In genomic region chr2:70695712-70696111, GRCm38 (mm10) we compare ENCODE assay signal across 26 mouse cellular contexts. TPM values are rescaled to one million over a fixed set of nuclear protein-coding genes. Genes with fewer than 3 reads are reported as not detected.
A peak's percentile ranks its signal among the peaks of the same experiment; 100 is the strongest.
DNase-seq lines count a peak whose midpoint lies in the region; ATAC-seq and TF ChIP-seq lines count a peak whose summit lies in the region.
"Had no signal": no experiment of that assay in that cellular context is flagged by ENCODE, and none has a peak within 500 bp of the region (broad histone marks: within the 10 kb centered on the region; RNA-seq: fewer than 3 reads in every experiment).

No protein-coding gene starts in this region.

- no peak overlapping the region for H3K27ac ChIP-seq in lung, embryonic 14.5 days (ENCODE audit: low read depth)
- H3K27ac ChIP-seq in lung, postnatal 0 days (ENCODE audit: low read length): no peak overlapping the region
- no peak overlapping the region for H3K27ac ChIP-seq in stomach, embryonic 16.5 days (ENCODE audit: low read length)
- H3K27ac ChIP-seq: embryonic facial prominence, embryonic 10.5 days; embryonic facial prominence, embryonic 13.5 days; forebrain, embryonic 12.5 days; forebrain, embryonic 15.5 days; heart, embryonic 15.5 days had no signal

- no peak for TF ChIP-seq CTCF in lung, embryonic 14.5 days (IDR thresholded peaks at IDR 0.05; ENCODE audit: low read depth)
- no peak for TF ChIP-seq CTCF in lung, postnatal 0 days (IDR thresholded peaks at IDR 0.05)

- ATAC-seq in lung, embryonic 14.5 days (ENCODE audit: insufficient read depth): peak; percentile 63
- peak; percentile 86 for ATAC-seq in lung, postnatal 0 days
- ATAC-seq in stomach, embryonic 16.5 days (ENCODE audit: insufficient read depth, low FRiP score): peak; percentile 76; the same call in 1 of the 2 replicates
- ATAC-seq: CD4-positive, CD25-positive, alpha-beta regulatory T cell, adult 4 months; forebrain, embryonic 15.5 days had no signal

- H3K36me3 ChIP-seq in lung, embryonic 14.5 days (ENCODE audit: insufficient read depth): peaks cover 21% of the 10 kb centered on the region
- H3K36me3 ChIP-seq in lung, postnatal 0 days (ENCODE audit: insufficient read depth, low read length): peaks cover 7% of the 10 kb centered on the region; the same call in 1 of the 2 replicates
- H3K36me3 ChIP-seq in stomach, embryonic 16.5 days (ENCODE audit: control insufficient read depth, insufficient read depth, low read length): 0 out of 2 replicates have a peak, but pooled peaks cover 5% of the 10 kb centered on the region

- H3K4me3 ChIP-seq in lung, embryonic 14.5 days (ENCODE audit: low read depth, low read length): no peak overlapping the region
- no peak overlapping the region for H3K4me3 ChIP-seq in lung, postnatal 0 days (ENCODE audit: low read depth, low read length)
- H3K4me3 ChIP-seq in stomach, embryonic 16.5 days (replicated peaks; ENCODE audit: low read length): no peak overlapping the region
- H3K4me3 ChIP-seq: embryonic facial prominence, embryonic 10.5 days; embryonic facial prominence, embryonic 13.5 days; erythroblast, embryonic 14.5 days; forebrain, embryonic 12.5 days; forebrain, embryonic 15.5 days; heart, embryonic 12.5 days; heart, embryonic 15.5 days had no signal

- H3K27me3 ChIP-seq in lung, embryonic 14.5 days (ENCODE audit: insufficient read depth, low read length): no peaks in the 10 kb centered on the region
- no peaks in the 10 kb centered on the region for H3K27me3 ChIP-seq in lung, postnatal 0 days (replicated peaks; ENCODE audit: insufficient read depth, low read length)
- no peaks in the 10 kb centered on the region for H3K27me3 ChIP-seq in stomach, embryonic 16.5 days (ENCODE audit: control insufficient read depth, insufficient read depth, low read length)
- H3K27me3 ChIP-seq: embryonic facial prominence, embryonic 13.5 days; forebrain, embryonic 12.5 days; forebrain, embryonic 15.5 days; heart, embryonic 12.5 days; heart, embryonic 15.5 days had no signal

- WGBS in lung, embryonic 14.5 days: 68% methylated on average over 10 of the region's 10 CpGs
- 56% methylated on average over 10 of the region's 10 CpGs for WGBS in lung, postnatal 0 days
- 60% methylated on average over 10 of the region's 10 CpGs for WGBS in stomach, embryonic 16.5 days

- DNase-seq in lung, embryonic 14.5 days: peak; percentile 40
- no peak for DNase-seq in lung, postnatal 10 days
- DNase-seq in lung, postnatal 0 days (ENCODE audit: low spot score): peak; percentile 65
- DNase-seq in lung, postnatal 36 days: peak; percentile 46
- no peak for DNase-seq in urinary bladder, postnatal 36 days (ENCODE audit: low spot score in 2 of 2)
- no peak for DNase-seq in right cerebral cortex, adult 2 months (ENCODE audit: low spot score in 2 of 2)
- no peak for DNase-seq in embryo, embryonic 9.5 days (ENCODE audit: extremely low spot score)
- DNase-seq: adrenal gland, adult 2 months; adrenal gland, postnatal 14 days; cerebellum, adult 11 months; cerebellum, adult 2 months; cerebellum, adult 9-11 months; cerebellum, postnatal 25 days; gastrocnemius, postnatal 25 days; heart, adult 18-20 months; heart, postnatal 10 days; heart, postnatal 4 days had no signal

- H3K9me3 ChIP-seq in lung, embryonic 14.5 days (ENCODE audit: low read depth, low read length): no peaks in the 10 kb centered on the region
- no peaks in the 10 kb centered on the region for H3K9me3 ChIP-seq in lung, postnatal 0 days (ENCODE audit: low read length)
- H3K9me3 ChIP-seq in stomach, embryonic 16.5 days (replicated peaks; ENCODE audit: control insufficient read depth, low read length): no peaks in the 10 kb centered on the region
- H3K9me3 ChIP-seq: embryonic facial prominence, embryonic 10.5 days; embryonic facial prominence, embryonic 13.5 days; forebrain, embryonic 15.5 days; heart, embryonic 15.5 days had no signal

- no peaks in the 10 kb centered on the region for H3K4me1 ChIP-seq in lung, embryonic 14.5 days (ENCODE audit: insufficient read depth)
- H3K4me1 ChIP-seq in lung, postnatal 0 days (ENCODE audit: insufficient read depth, low read depth, low read length): no peaks in the 10 kb centered on the region
- H3K4me1 ChIP-seq in stomach, embryonic 16.5 days (ENCODE audit: control insufficient read depth, insufficient read depth, low read length): no peaks in the 10 kb centered on the region
- H3K4me1 ChIP-seq: embryonic facial prominence, embryonic 10.5 days; embryonic facial prominence, embryonic 13.5 days; forebrain, embryonic 12.5 days; forebrain, embryonic 15.5 days; heart, embryonic 15.5 days had no signal

- no peak overlapping the region for H3K9ac ChIP-seq in lung, embryonic 14.5 days
- H3K9ac ChIP-seq in lung, postnatal 0 days (replicated peaks; ENCODE audit: low read depth): no peak overlapping the region
- no peak overlapping the region for H3K9ac ChIP-seq in stomach, embryonic 16.5 days (ENCODE audit: low read length)
- H3K9ac ChIP-seq: embryonic facial prominence, embryonic 13.5 days; forebrain, embryonic 12.5 days; forebrain, embryonic 15.5 days; heart, embryonic 12.5 days; heart, embryonic 15.5 days had no signal

- no peak overlapping the region for H3K4me2 ChIP-seq in lung, embryonic 14.5 days
- no peak overlapping the region for H3K4me2 ChIP-seq in lung, postnatal 0 days (replicated peaks; ENCODE audit: low read depth, low read length)
- H3K4me2 ChIP-seq in stomach, embryonic 16.5 days (ENCODE audit: low read depth, low read length): no peak overlapping the region
- H3K4me2 ChIP-seq: embryonic facial prominence, embryonic 13.5 days; forebrain, embryonic 12.5 days; forebrain, embryonic 15.5 days; heart, embryonic 12.5 days; heart, embryonic 15.5 days had no signal

- TF ChIP-seq EP300 in lung, postnatal 0 days (IDR thresholded peaks at IDR 0.05): no peak

RNA-seq across cellular contexts. Expression of gene Gm26558, which starts 33.8 kb away (rescaled TPM):
- polyA plus RNA-seq in lung, embryonic 14.5 days (2014; fragmentation: Nextera tagmentation; extraction: Ambion mirVana): 5.1 and 5.3 TPM in 2 replicates
- 2.8 and 4.4 TPM in 2 replicates for polyA plus RNA-seq in lung, postnatal 0 days (2015; fragmentation: Nextera tagmentation; extraction: Ambion mirVana)
- polyA plus RNA-seq in stomach, embryonic 16.5 days (2015; fragmentation: Nextera tagmentation; extraction: Ambion mirVana): 3.1 and 4.7 TPM in 2 replicates
- polyA plus RNA-seq: CD4-positive, CD25-positive, alpha-beta regulatory T cell, adult 4 months; erythroblast, embryonic 14.5 days had no signal

RNA-seq across cellular contexts. Expression of gene Gorasp2, which starts 34.3 kb away (rescaled TPM):
- 203 and 208 TPM in 2 replicates for polyA plus RNA-seq in lung, embryonic 14.5 days (2014; fragmentation: Nextera tagmentation; extraction: Ambion mirVana)
- 122 and 133 TPM in 2 replicates for polyA plus RNA-seq in lung, postnatal 0 days (2015; fragmentation: Nextera tagmentation; extraction: Ambion mirVana)
- polyA plus RNA-seq in stomach, embryonic 16.5 days (2015; fragmentation: Nextera tagmentation; extraction: Ambion mirVana): 174 and 188 TPM in 2 replicates

Comparison
In these comparisons a context has a peak if more than half of its experiments do, and no peak if none do; other contexts are left out.
1. DNase-seq: peak in lung, embryonic 14.5 days (single experiment), lung, postnatal 0 days (single experiment) and lung, postnatal 36 days (single experiment); none in lung, postnatal 10 days (single experiment), urinary bladder, postnatal 36 days (0 of 2), right cerebral cortex, adult 2 months (0 of 2) and embryo, embryonic 9.5 days (single experiment).
2. Peak in every context shown above with its lines, with median percentiles within 50 percentile points of each other: ATAC-seq.